Mouse (Mus musculus): ENCODE results near the gene Nudt17. TPM values are rescaled to one million over a fixed set of nuclear protein-coding genes. Genes with fewer than 3 reads are reported as not detected.
"Not testable (repeated sequence)": the region's sequence is repeated elsewhere in the genome, so short reads cannot be mapped to it uniquely, and the experiment has no call there.

Nudt17 gene
- 10 to 100 TPM; 15.0 to 16.2 TPM for total RNA-seq (2021)
- long read RNA-seq, experiment 1, partial matches to known transcripts, result 0 of 6 reads
- long read RNA-seq, experiment 1, other reads (novel, unspliced or antisense), result 6 of 6 reads
- long read RNA-seq, experiment 2, partial matches to known transcripts, result 1 of 5 reads
- long read RNA-seq, experiment 2, other reads (novel, unspliced or antisense), result 2 of 5 reads

- DNase-seq (ENCODE audit: low spot score in 2 of 2), result peak; percentile 79 to 86
- peak within 1 kb of the TSS; percentile 80 for H3K27ac ChIP-seq
- TF ChIP-seq CTCF (conservative IDR thresholded peaks at IDR 0.05), result peak; percentile 100
- H3K4me3 ChIP-seq, result peak within 1 kb of the TSS; percentile 69
Measured at GRCm38 (mm10) chr3:96707903-96708683, at the start of gene Nudt17. Gene Nudt17, minus strand, starts transcription at chr3:96708562.

DNA sequence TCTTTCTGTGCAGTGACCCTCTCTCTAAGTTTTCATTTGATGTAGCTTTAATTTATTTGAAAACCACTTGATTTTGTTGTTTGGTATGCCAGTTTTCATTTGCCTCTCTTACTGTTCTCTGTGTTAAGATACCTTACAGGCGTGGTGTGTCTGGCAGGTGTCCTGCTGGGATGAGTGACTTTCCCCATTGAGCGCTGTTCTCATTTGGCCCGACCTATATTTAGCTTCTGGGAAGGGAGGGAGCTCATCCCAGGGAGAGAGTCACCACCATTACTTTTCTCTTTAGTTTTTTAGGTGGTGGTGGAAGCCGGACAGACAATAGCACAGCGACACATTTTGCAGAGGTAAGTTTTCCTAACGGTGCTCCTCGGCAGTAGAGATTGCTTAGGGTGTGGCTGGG is 49.3 kb upstream of the Nudt17 start:
- Histone ChIP-seq H3K4me3 (no peak overlapping the region), H3K27ac (no peak overlapping the region)
- no peak for TF ChIP-seq CTCF (conservative IDR thresholded peaks at IDR 0.05)
- no peak for DNase-seq (ENCODE audit: low spot score in 2 of 2)

DNA sequence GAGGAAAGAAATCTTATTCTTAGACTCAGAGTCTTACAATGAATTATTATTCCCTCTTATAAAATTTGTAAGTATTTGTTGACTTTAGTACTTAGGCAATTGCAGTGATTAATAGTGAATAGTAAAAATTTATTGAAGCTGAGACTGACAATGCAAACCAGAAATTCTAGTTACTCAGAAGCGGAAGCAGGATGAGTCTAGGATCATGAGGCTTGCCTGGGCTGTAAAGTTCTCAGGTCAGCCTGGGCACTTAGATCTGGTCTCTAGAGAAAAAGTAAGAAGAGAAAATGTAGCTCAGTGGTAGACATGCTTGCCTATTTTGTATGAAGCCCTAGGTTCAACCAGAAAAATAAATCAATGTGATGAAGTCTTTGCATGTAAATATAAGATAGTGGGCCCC is 47.6 kb upstream of the Nudt17 start:
- no peak for TF ChIP-seq CTCF (conservative IDR thresholded peaks at IDR 0.05)
- no peak for DNase-seq (ENCODE audit: low spot score in 2 of 2)
- Histone ChIP-seq H3K27ac (no peak overlapping the region), H3K4me3 (no peak overlapping the region)

DNA sequence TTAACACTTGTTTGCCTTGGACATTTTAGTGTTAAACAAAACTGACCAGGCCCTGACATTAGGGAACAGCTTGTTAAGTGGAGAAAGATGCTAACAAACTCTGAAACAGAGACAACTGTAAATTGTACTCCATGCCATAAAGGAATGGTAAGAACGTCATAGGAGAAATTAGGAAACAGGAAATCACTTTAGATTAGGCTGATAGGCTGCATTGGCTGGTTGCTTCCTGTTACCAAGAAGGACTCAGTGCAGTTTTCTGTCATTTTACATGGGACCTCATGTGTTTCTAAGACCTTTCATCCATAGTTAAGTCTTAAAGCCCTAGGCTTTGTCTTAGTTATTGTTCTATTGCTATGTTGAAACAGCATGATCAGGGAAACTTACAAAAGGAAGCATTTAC is 38.5 kb upstream of the Nudt17 start:
- H3K4me3 ChIP-seq, result no peak overlapping the region
- H3K27ac ChIP-seq, result no peak overlapping the region
- no peak for TF ChIP-seq CTCF (conservative IDR thresholded peaks at IDR 0.05)
- DNase-seq (ENCODE audit: low spot score in 2 of 2), result no peak

GRCm38 (mm10) chr3:96744348-96744747 is 36.0 kb upstream of the Nudt17 start:
- no peak for DNase-seq (ENCODE audit: low spot score in 2 of 2)
- TF ChIP-seq CTCF (conservative IDR thresholded peaks at IDR 0.05), result no peak
- Histone ChIP-seq H3K4me3 (no peak overlapping the region), H3K27ac (no peak overlapping the region)

DNA sequence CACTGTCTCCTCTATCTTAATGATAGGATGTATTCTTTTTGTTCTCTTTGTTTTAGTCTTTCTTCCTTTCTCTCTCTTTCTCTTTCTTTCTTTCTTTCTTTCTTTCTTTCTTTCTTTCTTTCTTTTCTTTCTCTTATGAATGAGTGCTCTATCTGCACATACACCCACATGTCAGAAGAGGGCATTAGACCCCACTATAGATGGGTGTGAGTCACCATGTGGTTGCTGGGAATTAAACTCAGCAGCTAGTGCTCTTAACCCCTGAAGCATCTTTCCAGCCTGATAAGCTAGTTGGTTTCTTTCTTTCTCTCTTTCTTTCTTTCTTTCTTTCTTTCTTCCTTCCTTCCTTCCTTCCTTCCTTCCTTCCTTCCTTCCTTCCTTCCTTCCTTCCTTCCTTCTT is 31.9 kb upstream of the Nudt17 start:
- DNase-seq (ENCODE audit: low spot score in 2 of 2); H3K27ac ChIP-seq; H3K4me3 ChIP-seq: not testable (repeated sequence)
- TF ChIP-seq CTCF (conservative IDR thresholded peaks at IDR 0.05), result peak; percentile 26; the same call in 1 of the 2 replicates

DNA sequence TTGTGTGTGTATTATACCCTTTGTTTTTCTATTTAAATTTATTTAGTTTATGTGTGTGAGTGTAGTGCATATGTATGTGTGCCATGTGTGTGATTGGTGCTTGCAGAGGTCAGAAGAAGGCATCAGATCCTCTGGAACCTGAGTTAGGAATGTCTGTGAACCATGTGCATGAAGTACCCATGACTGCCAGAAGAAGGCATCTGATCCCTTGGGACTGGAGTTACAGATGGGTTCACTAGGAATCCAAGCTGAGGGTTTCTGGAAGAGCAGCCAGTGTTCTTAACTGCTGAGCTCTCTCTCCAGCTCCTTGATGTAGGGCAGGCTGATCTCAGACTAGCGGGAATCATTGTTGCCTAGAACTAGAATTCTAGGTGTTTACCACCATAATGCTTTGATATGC is 29.6 kb upstream of the Nudt17 start:
- Histone ChIP-seq H3K27ac (no peak overlapping the region), H3K4me3 (no peak overlapping the region)
- no peak for DNase-seq (ENCODE audit: low spot score in 2 of 2)
- TF ChIP-seq CTCF (conservative IDR thresholded peaks at IDR 0.05), result peak; percentile 60

- no peak for DNase-seq (ENCODE audit: low spot score in 2 of 2)
- no peak overlapping the region for H3K4me3 ChIP-seq
- peak overlapping the region; percentile 28; the same call in 1 of the 2 replicates for H3K27ac ChIP-seq
- TF ChIP-seq CTCF (conservative IDR thresholded peaks at IDR 0.05), result no peak
Measured at GRCm38 (mm10) chr3:96737013-96737740, 28.8 kb upstream of the Nudt17 start.

DNA sequence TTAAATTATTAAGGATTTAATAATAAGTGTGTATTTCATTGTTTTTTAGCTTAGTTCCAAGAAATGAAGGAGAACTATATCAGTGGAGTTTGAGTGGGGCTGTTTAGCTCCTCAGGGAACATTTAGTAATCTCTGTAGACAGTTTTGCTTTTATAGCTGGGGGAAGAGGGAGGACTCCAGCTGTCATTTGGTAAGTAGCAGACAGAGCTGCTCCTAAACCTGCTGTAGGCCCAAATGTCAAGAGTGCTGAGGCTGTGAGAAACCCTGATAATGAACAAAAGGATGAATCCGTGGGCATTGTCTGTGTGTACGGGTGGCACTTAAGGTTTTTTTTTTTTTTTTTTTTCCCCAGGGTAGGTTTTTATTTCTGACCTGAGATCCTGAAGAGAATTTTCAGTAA is 26.8 kb upstream of the Nudt17 start:
- H3K4me3 ChIP-seq, result no peak overlapping the region
- DNase-seq (ENCODE audit: low spot score in 2 of 2), result peak in 1 of 2 experiments; percentile 64
- no peak for TF ChIP-seq CTCF (conservative IDR thresholded peaks at IDR 0.05)
- peak overlapping the region; percentile 77 for H3K27ac ChIP-seq

DNA sequence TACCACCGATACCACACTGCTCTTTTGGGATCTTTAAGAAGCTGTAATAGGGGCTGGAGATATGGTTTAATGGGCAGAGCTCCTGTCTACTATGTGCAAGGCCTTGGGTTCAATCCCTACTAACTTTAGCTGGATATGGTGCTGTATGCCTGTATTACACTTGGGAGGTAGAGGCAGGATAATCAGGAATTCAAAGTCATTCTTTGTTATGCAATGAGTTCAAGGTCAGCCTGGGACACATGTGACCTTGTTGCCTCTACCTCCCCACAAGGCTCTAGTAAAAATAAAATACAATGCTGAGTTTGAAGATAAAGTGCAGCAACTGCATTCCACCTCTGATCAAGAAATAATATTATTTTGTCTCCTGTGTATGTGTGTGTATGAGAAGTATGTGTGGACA is 25.6 kb upstream of the Nudt17 start:
- H3K27ac ChIP-seq, result peak overlapping the region; percentile 76; the same call in 1 of the 2 replicates
- no peak for TF ChIP-seq CTCF (conservative IDR thresholded peaks at IDR 0.05)
- no peak for DNase-seq (ENCODE audit: low spot score in 2 of 2)
- no peak overlapping the region for H3K4me3 ChIP-seq

DNA sequence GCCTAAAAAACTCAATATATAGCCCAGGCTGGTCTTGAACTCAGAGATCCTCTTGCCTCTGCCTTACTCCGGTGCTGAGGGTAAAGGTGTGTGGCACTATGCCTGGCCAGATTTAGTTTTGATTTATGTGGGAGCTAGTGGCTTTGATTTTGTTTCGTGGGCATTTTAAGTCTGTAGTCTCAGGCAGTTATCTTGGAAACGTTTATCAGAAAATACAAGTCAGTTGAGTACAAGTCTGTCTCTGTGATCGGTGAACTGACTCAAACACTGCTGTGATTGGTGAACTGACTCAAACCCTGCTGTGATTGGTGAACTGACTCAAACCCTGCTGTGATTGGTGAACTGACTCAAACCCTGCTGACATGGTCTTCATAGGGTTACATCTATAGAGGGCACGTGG is 22.4 kb upstream of the Nudt17 start:
- DNase-seq (ENCODE audit: low spot score in 2 of 2), result no peak
- TF ChIP-seq CTCF (conservative IDR thresholded peaks at IDR 0.05), result no peak
- Histone ChIP-seq H3K4me3 (no peak overlapping the region), H3K27ac (no peak overlapping the region)

DNA sequence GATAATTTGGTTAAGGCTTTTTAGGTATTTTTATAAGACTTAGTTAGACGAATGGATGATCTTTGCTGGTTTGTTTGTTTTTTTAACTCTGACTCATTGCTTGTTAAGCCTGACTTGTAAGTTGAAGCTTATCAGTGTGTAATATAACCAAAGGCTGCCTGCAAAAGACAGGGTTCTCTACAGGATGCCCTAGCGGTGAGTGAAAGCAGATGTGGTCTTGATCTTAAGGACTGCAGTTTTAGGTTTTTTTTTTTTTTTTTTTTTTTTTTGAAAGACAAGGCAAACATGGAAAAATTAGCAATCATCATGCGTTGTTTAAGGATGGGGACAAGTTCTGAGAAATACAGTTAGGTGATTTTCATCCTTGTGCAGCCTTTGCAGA is 21.0 kb upstream of the Nudt17 start:
- no peak overlapping the region for H3K27ac ChIP-seq
- peak overlapping the region; percentile 97 for H3K4me3 ChIP-seq
- DNase-seq (ENCODE audit: low spot score in 2 of 2), result no peak
- TF ChIP-seq CTCF (conservative IDR thresholded peaks at IDR 0.05), result peak; percentile 41
